Comparison of ENCODE assay signal across 14 mouse cellular contexts in genomic region chr10:111770027-111770426, GRCm38 (mm10).
DNase-seq lines count a peak whose midpoint lies in the region; ATAC-seq and TF ChIP-seq lines count a peak whose summit lies in the region.
"Had no signal": no experiment of that assay in that cellular context is flagged by ENCODE, and none has a peak within 500 bp of the region (broad histone marks: within the 10 kb centered on the region; RNA-seq: fewer than 3 reads in every experiment).

No protein-coding gene starts in this region.

- no peak for TF ChIP-seq EP300 in lung, postnatal 0 days (IDR thresholded peaks at IDR 0.05)

- no peaks in the 10 kb centered on the region for H3K9me3 ChIP-seq in lung, postnatal 0 days (ENCODE audit: low read length)
- H3K9me3 ChIP-seq in kidney, embryonic 14.5 days (ENCODE audit: control insufficient read depth, low read length), result no peaks in the 10 kb centered on the region
- H3K9me3 ChIP-seq in stomach, embryonic 16.5 days (replicated peaks; ENCODE audit: control insufficient read depth, low read length), result no peaks in the 10 kb centered on the region
- H3K9me3 ChIP-seq: embryonic facial prominence, embryonic 10.5 days; lung, embryonic 15.5 days had no signal

- WGBS in lung, postnatal 0 days, result 28% methylated on average over 2 of the region's 2 CpGs
- WGBS in kidney, embryonic 14.5 days, result 57% methylated on average over 2 of the region's 2 CpGs
- WGBS in stomach, embryonic 16.5 days, result 48% methylated on average over 2 of the region's 2 CpGs

- no peak overlapping the region for H3K4me3 ChIP-seq in lung, postnatal 0 days (ENCODE audit: low read depth, low read length)
- no peak overlapping the region for H3K4me3 ChIP-seq in kidney, embryonic 14.5 days (ENCODE audit: low read length)
- H3K4me3 ChIP-seq in stomach, embryonic 16.5 days (replicated peaks; ENCODE audit: low read length), result no peak overlapping the region
- H3K4me3 ChIP-seq: embryonic facial prominence, embryonic 10.5 days; lung, embryonic 15.5 days had no signal

- H3K27ac ChIP-seq in lung, postnatal 0 days (ENCODE audit: low read length), result no peak overlapping the region
- no peak overlapping the region for H3K27ac ChIP-seq in kidney, embryonic 14.5 days (ENCODE audit: low read depth, low read length)
- H3K27ac ChIP-seq in stomach, embryonic 16.5 days (ENCODE audit: low read length), result peak overlapping the region; percentile 67
- H3K27ac ChIP-seq: embryonic facial prominence, embryonic 10.5 days; lung, embryonic 15.5 days had no signal

- no peaks in the 10 kb centered on the region for H3K27me3 ChIP-seq in lung, postnatal 0 days (replicated peaks; ENCODE audit: insufficient read depth, low read length)
- H3K27me3 ChIP-seq in kidney, embryonic 14.5 days (ENCODE audit: control insufficient read depth, insufficient read depth, low read length), result no peaks in the 10 kb centered on the region
- no peaks in the 10 kb centered on the region for H3K27me3 ChIP-seq in stomach, embryonic 16.5 days (ENCODE audit: control insufficient read depth, insufficient read depth, low read length)
- H3K27me3 ChIP-seq: lung, embryonic 15.5 days had no signal

- ATAC-seq in lung, postnatal 0 days, result no peak
- ATAC-seq in kidney, embryonic 14.5 days (ENCODE audit: low FRiP score, low TSS enrichment), result 0 out of 2 replicates have a peak, but pooled peaks have one; percentile 32
- ATAC-seq in stomach, embryonic 16.5 days (ENCODE audit: insufficient read depth, low FRiP score), result peak; percentile 87; the same call in 1 of the 2 replicates
- ATAC-seq: forebrain, embryonic 14.5 days; hindbrain, embryonic 16.5 days had no signal

- peaks cover 2% of the 10 kb centered on the region; the same call in 1 of the 2 replicates for H3K4me1 ChIP-seq in lung, postnatal 0 days (ENCODE audit: insufficient read depth, low read depth, low read length)
- H3K4me1 ChIP-seq in kidney, embryonic 14.5 days (ENCODE audit: control insufficient read depth, insufficient read depth, low read length), result 0 out of 2 replicates have a peak, but pooled peaks cover 3% of the 10 kb centered on the region
- H3K4me1 ChIP-seq in stomach, embryonic 16.5 days (ENCODE audit: control insufficient read depth, insufficient read depth, low read length), result peaks cover 12% of the 10 kb centered on the region

- H3K9ac ChIP-seq in lung, postnatal 0 days (replicated peaks; ENCODE audit: low read depth), result no peak overlapping the region
- no peak overlapping the region for H3K9ac ChIP-seq in kidney, embryonic 14.5 days (ENCODE audit: low read depth, low read length)
- no peak overlapping the region for H3K9ac ChIP-seq in stomach, embryonic 16.5 days (ENCODE audit: low read length)
- H3K9ac ChIP-seq: lung, embryonic 15.5 days had no signal

- H3K4me2 ChIP-seq in lung, postnatal 0 days (replicated peaks; ENCODE audit: low read depth, low read length), result no peak overlapping the region
- H3K4me2 ChIP-seq in kidney, embryonic 14.5 days (replicated peaks; ENCODE audit: low read depth, low read length), result no peak overlapping the region
- no peak overlapping the region for H3K4me2 ChIP-seq in stomach, embryonic 16.5 days (ENCODE audit: low read depth, low read length)
- H3K4me2 ChIP-seq: lung, embryonic 15.5 days had no signal

- TF ChIP-seq CTCF in lung, postnatal 0 days (IDR thresholded peaks at IDR 0.05), result no peak

- no peaks in the 10 kb centered on the region for H3K36me3 ChIP-seq in lung, postnatal 0 days (ENCODE audit: insufficient read depth, low read length)
- no peaks in the 10 kb centered on the region for H3K36me3 ChIP-seq in kidney, embryonic 14.5 days (ENCODE audit: control insufficient read depth, insufficient read depth, low read length)
- H3K36me3 ChIP-seq in stomach, embryonic 16.5 days (ENCODE audit: control insufficient read depth, insufficient read depth, low read length), result no peaks in the 10 kb centered on the region
- H3K36me3 ChIP-seq: embryonic facial prominence, embryonic 10.5 days; lung, embryonic 15.5 days had no signal

- DNase-seq in adrenal gland, adult 2 months, result peak; percentile 40
- DNase-seq in adrenal gland, adult 18-20 months (ENCODE audit: low spot score in 2 of 2), result no peak
- DNase-seq in lung, postnatal 0 days (ENCODE audit: low spot score), result peak; percentile 42
- no peak for DNase-seq in lung, postnatal 25 days (ENCODE audit: low spot score)
- DNase-seq in embryo, embryonic 9.5 days (ENCODE audit: extremely low spot score), result no peak
- DNase-seq in cerebellum, adult 8-10 months, result no peak
- DNase-seq: B cell, adult 2 months; thymus, postnatal 25 days had no signal

Comparison
In these comparisons a context has a peak if more than half of its experiments do, and no peak if none do; other contexts are left out.
1. DNase-seq: peak in adrenal gland, adult 2 months (single experiment) and lung, postnatal 0 days (single experiment); none in adrenal gland, adult 18-20 months (0 of 2), lung, postnatal 25 days (single experiment), embryo, embryonic 9.5 days (single experiment) and cerebellum, adult 8-10 months (single experiment).